Mouse (Mus musculus): ENCODE results near the gene Lrit3.
"Not testable (repeated sequence)": the region's sequence is repeated elsewhere in the genome, so short reads cannot be mapped to it uniquely, and the experiment has no call there.

Gene Lrit3

GRCm38 (mm10) chr3:129771210-129771609 lies 32.6 kb downstream of the Lrit3 start:
- no peak for DNase-seq (ENCODE audit: low read depth)

- no peak for DNase-seq (ENCODE audit: low read depth)
These were observed 36.6 kb downstream of the Lrit3 start for GRCm38 (mm10) chr3:129766971-129767794.

DNA sequence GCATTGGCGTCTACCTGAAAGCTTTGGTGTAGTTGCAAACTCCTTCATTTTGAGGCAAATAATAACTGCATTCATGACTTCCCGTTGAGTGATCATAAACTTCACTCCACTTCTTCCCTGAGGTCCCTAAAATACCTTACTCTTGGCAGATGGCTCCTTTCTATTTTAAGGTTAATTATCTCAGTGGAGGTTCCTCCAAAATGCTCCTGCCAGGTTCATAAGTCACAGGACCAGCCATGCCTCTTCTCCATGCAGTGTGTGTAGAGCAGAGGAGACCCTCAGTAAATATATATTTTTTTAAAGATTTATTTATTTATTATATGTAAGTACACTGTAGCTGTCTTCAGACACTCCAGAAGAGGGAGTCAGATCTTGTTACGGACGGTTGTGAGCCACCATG lies 37.7 kb downstream of the Lrit3 start:
- no peak for DNase-seq (ENCODE audit: low read depth)

DNA sequence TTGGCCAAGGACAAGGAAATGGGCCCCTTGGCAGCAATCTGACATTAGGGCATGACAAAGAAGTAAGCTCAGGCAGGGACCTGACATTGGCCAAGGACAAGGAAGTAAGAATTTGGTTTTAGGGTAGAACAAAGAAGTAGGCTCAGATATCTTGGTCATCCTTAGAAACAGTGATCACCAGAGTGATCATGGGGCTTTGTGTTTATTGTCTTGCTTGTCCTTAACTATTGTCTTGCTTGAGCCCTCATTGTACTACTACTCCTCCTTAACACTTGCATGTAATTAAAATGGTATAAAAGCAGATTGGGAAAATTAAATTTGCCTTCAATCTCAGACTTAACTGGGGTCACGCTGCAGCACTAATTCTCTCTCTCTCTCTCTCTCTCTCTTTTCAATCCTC lies 46.2 kb downstream of the Lrit3 start:
- DNase-seq (ENCODE audit: low read depth), result not testable (repeated sequence)

DNA sequence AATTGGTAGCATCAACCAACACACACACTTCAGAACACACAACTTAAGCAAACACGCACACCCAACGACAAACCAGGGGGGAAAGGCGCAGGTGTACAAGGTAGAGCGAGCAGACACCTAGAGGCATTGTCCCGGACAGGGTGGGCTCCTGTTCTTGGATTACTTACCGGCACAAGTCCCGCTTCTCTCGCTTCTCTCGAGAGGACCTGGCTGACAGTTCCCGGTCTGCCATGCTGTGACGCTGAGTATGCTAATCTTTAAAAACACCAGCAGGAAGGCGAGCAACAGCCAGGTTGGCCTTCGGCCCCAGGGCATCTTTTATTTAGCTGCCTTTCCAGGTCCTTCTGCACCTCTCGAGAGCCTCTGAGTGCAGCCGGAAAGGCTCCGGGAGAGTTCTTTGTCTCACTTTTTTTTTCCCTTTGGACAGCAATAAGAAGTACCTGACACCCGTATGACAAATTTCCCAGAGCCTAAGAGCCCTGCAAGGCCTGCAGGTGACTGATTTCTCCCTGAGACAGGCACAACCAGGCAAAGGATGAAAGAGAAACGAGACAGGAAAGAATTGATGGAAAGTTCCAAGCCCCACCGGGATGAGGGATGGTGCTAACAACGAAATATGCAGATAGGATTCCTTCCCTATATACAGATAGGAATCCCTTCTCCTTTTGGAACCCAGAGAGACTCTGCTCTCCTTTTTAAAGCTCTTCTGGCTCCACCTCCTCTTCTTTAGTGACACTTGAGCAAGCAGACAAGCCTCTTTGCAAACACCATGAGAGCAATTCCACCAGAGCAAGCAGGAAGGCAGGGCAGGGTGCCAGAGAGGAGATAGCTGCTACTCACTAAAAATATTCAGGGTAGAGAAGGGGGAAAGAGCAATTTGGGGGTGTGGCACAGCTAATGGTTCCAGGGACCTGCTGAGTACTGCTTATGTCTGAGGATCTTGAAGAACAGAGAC lies 48.9 kb downstream of the Lrit3 start, which contains the start of gene Egf:
Egf (minus strand) TSS at position 667 of the 955 bp plus-strand sequence.
- peak; percentile 9 for DNase-seq (ENCODE audit: low read depth)

GRCm38 (mm10) chr3:129744803-129745202 lies 59.0 kb downstream of the Lrit3 start:
- DNase-seq (ENCODE audit: low read depth), result peak; percentile 56

DNA sequence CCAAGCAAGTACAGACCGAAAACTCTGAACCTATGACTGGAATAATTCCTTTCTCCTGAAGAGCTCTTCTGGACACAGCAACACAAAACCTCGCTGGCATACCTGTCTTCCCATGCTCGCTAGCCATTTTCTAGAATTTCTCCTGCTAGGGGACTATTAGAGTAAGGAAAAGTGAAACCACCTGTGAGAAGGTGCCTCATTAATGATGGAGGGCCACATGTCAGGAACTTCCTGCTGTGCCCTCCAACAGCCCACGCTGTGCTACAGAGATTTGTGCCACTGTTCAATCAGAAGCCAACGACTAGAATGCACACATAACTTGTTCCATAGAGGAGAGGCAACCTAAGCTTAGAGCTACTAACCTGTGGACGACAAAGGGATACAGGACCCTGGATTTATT lies 61.0 kb downstream of the Lrit3 start:
- no peak for DNase-seq (ENCODE audit: low read depth)

DNA sequence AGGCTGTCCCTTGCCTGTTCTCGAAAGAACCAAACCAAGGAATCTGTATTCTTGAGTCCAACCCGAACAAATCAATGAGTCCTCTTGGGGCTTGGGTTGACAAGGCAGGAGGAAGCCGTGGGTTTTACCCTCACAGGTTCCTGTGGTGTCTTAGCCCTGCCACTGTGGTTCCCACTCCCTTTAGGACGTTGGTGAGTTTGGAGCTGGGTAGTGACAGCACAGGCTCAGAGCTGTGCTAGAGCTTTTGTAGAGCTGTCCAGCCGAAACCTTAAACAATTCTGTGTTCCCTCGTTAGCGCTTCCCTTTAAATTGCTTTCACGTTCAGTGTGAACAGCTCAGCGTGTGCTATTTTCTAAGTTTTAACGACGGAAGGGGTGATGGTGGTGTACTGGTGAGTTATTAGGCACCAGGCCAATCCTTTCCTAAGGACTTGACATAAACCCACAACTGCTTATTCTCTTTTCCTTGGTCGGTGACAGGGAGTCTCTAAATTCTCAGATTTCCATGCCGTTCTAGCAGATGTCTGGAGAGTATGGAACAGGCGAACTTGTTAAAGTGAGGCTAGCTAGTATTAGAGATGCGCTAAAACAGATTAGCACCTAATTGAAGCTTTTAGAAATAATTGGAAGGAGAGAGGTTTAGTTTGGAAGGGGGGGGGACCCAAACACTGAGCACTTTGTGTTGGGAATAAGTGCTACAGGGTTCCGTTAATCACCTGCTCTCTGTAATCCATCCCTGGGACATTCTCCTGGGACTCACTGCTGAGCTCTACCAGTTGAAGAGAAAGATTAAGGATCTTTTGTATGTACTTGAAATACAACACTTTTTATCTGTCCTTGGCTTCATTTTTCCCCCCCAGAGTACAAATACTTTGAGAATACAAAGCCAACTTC lies 65.3 kb downstream of the Lrit3 start:
- DNase-seq (ENCODE audit: low read depth), result no peak

All from NIH3T3 (cell line).